Mouse (Mus musculus) 416B (cell line): ENCODE measurements around the gene Nfx1.

Experiments used
- DNase-seq: peaks from one replicate; pipeline ENCODE4 v3.0.0; 2011; ENCODE audit warnings: low read depth

Nfx1 gene

DNA sequence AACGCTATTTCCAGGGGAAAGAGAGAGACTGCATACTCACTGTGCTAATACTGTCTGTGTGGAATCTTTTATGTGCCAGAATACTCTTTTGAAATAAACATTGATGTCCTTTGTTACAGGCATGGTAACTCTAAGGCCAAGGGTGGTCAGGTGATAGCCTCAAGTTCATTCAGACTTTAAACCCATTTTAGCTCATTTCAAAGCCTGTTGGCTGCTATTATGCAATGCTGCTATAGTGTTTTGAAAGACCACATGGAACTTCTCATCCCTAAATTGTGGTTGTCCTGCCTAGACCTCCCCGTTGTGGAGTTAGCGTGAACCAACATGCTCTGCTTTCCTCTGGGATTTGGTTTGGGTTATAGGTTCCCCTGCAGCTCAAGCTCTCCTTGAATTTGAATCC is 5.0 kb downstream of the Nfx1 start:
- DNase-seq: peak; percentile 11

DNA sequence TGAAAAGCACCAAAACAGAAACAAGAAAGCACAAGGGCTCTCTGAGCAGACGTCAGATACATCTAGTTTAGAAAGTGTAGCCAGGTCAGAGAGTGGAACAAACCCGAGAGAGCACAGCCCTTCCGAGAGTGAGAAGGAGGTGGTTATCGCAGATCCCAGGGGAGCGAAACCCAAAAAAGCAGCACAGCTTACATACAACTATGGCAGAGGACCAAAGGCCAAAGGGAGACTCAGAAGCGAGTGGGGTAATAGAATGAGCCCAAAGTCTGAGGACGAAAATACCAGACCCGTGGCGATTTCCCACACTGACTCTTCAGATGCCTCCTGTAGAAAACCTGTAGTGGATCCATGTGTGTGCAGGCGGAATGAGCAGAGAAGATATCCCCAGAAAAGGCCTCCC is 5.9 kb downstream of the Nfx1 start:
- DNase-seq: no peak

DNA sequence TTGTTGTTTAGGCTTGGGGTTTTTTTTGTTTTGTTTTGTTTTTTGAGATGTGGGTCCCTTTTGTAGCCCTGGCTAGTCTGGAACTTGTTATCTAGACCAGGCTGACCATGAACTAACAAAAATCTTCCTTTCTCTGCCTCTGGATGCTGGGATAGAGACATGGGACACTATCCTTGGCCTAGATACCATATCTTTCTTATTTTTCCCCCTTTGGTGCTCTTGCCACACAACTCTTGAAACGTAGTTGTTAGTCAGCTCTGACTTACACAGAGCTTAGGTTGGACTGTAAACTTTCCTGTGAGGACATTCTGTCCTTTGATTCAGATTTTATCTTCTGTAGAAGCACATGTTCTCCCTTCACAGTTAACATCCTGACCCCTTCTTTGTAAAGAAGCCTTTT is 8.7 kb downstream of the Nfx1 start:
- DNase-seq: no peak

DNA sequence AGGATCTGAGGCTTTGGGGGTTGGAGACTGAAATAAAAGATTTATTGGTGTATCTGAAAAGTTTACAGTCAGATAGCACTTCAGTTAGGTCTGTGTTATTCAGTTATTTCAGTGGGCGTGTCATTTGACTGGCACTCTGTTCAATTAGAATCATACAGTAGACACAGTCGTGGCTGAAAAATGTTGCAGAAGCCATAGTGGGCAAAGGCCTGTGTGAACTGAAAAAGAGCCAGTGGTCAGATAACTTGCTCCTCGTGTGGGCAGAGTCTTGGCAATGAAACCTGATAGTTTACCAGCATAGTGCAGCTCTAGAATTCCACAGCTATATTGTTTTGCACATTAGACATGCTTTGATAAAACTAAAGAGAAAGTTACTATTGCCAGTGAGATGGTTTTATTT is 11.8 kb downstream of the Nfx1 start:
- DNase-seq: no peak

DNA sequence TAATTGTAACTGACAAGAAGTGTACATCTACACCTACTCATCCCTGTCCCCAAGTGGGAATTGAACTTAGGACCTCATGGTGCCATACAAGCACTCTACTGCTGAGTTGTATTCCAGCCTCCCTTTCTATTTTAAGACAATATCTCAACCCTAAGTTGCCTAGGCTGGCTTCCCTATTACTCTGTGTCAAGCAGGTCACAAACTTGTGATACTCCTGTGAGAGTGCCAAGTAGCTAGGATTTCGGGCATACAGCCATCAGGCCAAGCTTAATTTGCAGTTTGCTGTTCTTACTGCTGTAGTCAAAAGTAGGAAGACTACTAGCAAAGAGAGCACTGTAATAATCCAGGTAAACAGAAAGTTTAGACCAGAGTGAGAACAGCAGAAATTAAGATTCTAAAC is 13.0 kb downstream of the Nfx1 start:
- DNase-seq: no peak

DNA sequence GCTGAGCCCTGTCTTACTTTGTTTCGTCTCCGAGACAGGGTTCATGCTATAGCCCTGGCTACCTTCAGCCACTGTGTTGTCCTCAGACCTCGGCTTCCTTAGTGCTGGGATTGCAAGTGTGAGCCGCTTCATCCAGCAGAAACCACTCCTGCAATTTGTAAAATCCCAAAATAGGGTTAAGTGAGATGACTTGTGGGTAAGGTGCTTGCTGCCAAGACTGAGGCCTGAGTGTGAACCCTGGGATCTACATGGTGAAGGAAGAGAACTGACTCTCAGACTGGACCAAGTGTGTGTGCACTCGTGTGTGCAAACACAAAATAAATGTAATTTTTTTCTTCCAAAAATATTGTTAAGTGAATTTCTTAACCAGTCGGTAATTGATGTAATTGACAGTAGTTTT is 18.9 kb downstream of the Nfx1 start:
- no peak for DNase-seq

DNA sequence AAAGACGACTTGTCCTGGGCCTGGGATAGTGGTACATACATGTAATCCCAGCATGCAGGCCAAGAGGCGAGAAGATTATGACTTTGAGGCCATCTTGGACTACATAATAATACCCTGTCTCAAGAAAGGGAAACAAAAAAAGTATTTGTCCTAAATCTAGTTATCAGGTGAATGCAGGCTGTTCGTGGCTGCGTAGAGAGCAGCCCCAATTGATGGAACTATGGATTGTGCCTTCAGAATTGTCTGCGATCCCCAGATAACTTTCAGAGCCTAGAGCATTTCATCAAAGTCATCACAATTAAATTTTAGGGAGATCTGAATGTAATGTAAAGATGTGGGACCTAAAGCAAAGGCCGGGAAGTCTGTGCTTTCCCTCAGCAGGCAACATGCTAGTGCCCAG is 25.6 kb downstream of the Nfx1 start:
- DNase-seq: no peak

DNA sequence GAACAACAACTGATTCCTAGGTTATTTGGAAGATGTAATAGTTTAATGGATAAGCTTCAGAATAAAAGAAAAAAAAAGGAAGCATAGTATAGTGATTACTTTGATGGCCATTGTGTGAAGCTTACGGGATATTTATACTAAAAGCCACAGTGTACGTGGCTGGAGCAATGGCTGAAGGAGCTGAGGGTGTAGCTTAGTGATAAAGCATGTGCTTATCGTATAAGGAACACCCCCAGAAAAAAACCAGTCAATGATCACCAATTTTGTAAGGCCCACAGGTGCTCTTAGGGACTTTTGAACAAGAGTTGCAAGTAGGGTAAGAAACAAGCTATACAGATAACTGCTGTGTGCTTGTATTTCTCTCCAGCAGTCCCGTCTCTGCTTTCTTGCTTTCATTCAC is 27.2 kb downstream of the Nfx1 start:
- no peak for DNase-seq

DNA sequence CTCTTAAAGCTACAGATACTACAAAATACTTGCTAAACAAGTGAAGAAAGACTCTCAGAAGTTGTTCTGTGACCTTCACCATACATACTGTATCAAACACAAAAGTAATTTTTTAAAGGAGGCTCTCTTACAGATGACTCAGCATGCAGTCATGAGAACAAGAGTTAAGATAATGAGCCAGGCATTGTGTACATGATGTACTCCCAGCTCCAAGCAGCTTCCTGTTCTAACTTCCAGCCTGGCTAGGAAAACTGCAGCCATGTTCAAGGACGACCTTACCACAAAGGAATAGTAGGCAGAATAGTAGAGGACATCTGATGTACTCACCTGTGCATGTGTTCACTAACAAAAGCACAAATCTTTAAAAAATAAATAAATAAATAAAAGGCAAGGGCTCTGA is 29.6 kb downstream of the Nfx1 start:
- DNase-seq: no peak

DNA sequence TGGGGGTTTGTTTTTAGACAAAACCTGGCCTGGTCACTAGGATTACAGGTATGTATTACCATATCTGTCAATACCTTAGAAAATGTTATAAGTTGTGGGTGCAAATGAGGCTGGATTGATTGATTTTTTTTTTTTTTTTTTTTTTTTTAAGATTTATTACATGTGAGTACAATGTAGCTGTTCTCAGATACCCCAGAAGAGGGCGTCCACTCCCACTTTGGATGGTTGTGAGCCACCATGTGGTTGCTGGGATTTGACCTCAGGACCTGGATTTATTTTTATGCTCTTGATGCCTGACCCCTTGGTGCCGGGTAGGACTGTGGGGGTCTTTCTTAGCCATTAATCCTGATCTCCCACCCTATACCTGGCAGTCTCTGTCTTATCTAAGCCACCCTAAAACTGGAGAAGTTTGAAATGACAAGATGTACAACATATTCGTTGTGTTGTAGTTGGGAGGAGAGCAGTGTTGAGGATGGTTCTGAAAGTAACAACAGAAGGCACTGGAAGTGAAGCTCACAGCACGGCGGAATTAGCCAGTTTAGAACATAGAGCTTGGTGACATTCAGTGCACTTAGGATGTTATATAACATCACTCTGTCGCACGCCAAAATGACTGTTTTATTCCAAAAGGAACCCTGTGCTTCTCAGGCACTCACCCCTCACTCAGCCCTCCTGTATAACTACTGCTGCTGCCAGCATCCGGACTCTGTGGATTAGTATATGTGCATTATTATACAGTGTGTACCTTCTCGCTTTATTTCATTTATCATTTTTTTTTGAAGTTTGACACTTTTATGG is 30.3 kb downstream of the Nfx1 start:
- peak; percentile 36 for DNase-seq

DNA sequence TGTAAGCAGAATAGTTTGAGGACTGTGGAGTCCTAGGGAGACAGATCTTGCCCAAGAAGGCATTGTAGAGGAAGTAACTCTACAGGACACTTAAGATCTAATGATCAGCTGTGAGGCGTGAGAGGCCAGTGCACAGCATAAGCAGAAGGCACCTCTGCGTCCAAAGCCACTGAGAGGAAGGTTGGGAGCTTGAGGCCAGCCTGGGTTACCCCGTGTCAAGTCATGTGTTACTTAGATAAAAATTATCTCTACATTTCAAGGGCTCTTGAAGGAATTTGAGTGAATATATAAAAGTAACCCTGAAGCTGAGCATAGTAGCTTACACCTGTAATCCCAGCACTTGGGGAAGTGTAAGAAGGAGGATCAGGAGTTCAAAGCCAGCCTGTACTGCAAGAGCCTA is 42.6 kb downstream of the Nfx1 start:
- DNase-seq: no peak

DNA sequence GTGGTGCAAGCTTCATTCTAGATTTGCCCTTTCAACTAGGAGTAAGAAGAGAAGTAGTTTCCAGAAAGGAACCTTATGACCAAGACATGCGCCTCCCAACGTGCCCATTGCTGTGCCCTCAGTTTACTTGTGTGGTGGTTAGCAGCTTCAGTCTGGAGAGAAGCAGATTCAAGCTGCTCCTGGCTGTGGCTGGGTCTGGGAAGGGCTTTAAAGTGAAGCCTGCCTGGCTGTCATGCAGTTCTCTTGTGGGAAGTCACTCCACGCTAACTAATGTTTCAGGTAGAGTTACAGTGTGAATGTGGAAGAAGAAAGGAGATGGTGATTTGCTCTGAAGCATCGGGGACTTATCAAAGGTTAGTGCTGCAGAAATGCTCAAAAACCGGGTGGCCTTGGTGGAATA is 45.1 kb downstream of the Nfx1 start:
- DNase-seq: no peak

DNA sequence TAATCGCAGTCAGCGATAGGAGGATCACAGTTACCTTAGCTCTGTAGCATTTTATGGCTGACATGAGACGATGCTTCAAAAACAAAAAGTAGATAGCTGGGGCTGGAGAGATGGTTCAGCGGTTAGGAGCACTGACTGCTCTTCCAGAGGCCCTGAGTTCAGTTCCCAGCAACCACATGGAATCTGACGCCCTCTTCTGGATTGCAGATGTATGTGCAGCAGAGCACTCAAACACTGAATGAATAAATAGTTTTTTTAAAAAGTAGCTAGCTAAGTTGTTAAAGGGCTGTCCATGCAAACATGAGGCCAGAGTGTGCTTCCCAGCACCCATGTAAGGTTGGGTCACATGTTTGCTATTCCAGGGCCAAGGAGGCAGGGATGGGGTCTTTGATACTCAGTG is 50.4 kb downstream of the Nfx1 start:
- peak; percentile 14 for DNase-seq

DNA sequence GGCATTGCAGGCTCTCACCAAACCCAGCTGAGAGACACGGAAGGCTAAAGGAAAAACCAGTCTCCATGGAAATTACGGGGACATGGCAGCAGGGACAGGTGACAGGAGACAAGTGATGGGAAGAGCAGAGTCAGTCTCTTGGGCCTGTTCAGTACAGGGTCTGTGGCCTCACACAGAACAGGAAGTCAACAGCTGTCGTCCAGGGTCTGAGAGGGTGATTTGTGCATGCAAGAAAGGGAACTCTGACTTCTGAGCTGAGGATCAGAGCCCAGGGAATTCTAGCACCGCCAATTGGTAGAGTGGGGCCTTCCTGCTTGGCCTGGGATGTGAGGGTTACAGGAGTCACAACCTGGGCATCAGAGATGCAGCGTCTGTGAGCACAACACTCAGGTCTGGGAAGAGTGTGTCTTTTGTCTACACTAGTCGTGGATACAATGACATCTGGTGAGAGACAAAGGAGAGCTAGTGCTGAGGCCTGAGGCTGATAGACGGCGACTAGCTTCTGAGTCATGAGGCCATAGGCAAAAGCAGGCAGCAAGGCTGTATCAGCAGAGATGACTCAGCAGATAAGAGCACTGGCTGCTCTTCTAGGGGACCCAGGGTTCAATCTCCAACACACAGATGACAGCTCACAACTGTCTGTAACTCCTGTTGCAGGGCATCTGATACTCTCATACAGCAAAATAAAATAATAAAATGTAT is 55.5 kb downstream of the Nfx1 start:
- peak; percentile 78 for DNase-seq

DNA sequence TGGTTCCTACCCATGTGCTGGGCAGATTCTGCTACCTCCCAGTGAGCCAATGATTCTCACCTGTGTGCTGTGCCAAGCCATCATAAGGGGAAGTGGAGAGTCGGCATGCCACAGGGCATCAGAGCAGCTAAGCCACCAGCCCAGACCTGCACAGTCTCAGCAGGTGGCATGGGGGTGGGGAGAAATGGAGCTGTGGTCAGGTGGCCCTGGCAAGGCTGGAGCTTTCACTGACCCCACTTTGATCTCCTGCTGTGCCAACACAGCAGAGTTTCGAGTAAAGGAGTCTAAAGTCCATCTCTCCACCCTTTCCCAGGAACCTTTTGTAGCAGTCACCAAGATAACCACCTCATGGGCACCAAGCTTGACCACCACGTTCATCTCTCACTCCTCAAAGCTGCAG is 57.2 kb downstream of the Nfx1 start:
- DNase-seq: no peak

DNA sequence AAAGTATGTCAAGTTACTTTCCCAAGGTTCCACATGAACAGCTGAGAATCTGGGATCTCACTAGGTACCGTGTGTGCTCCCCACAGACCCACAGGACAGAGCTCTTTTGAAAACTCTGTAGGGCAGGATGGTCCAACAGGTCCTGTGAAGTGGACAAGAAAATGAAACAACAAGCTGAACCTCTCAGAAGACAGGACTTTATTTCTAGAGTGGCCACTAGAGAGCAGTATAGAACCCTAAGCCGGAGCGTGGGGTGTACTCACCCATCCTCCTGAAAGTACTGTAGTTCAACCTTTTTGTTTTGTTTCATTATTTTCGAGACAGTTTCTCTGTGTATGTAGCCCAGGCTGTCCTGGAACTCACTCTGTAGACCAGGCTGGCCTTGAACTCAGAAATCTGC is 57.6 kb downstream of the Nfx1 start:
- peak; percentile 71 for DNase-seq

DNA sequence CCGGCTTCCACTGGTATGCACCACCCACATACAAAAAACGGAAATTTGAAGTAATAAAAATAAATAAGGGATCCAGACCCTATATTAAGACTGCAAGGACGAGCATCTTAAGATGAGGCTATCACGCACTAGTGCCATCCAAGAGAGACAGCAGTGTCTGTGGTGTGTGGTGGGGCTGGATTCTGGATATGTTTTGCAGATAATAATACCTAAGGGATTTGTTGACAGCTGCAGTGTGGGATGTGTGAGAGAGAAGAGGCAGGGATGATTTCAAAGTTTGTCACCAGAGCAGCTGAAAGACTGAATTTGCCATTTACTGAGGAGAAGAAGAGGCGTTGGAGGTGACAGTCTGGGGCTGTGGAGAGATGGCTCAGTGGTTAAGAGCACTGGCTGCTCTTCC is 58.7 kb downstream of the Nfx1 start:
- no peak for DNase-seq

DNA sequence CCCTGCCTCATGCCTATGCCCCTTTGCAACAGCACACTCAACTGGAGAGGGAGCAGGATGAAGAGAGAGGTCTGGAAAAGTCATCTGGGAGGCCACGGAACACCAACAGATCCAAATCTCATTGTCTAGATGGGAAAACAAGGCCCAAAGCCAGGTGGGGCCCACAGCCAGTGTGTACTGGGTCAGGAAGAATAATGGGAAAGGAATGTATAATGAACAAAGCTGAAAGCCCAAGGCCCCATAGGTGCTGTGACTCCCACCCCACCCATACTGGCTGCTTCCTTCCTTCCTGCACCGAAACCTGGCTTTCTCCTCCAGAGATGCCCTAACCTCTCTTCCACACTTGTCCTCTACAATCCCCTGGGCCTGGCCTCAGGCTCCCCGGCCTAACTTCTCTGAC is 60.5 kb downstream of the Nfx1 start:
- DNase-seq: no peak

DNA sequence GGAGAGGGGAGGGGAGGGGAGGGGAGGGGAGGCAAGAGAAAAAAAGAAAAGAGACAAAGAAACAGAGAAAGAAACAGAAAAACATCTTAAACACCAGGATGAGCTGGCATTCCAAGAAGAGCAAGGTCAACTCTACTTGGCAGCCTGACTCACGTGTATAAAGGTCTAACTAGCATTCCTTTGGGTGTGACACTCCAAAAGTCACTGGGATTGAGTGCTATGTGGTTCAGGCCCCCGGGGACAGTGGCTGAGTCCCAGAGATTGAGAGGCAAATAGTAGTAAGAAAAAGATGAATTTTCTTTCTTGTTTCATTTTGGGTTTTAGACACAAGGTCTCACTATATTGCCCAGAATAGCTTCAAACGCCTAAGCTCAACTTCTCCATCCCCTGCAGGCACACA is 67.2 kb downstream of the Nfx1 start:
- DNase-seq: no peak

DNA sequence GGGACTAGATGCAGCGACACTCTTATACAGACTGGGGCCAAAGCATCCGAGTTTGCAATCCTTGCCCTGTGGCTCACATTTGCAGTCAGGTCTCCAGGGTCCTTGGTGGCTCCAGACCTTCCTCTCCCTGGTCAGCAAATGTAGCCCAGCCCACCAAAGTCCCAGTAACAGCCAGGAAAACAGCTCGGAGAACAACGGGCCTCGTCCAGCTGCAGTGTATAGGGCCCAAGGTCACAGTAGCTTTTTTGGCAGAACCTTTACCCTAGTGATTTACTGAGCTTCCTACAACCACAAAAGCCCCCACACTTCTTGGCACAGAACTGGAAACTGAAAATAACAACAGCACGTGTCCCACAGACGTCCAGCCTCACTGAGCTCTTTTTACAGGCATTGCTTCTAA is 70.3 kb downstream of the Nfx1 start:
- no peak for DNase-seq

DNA sequence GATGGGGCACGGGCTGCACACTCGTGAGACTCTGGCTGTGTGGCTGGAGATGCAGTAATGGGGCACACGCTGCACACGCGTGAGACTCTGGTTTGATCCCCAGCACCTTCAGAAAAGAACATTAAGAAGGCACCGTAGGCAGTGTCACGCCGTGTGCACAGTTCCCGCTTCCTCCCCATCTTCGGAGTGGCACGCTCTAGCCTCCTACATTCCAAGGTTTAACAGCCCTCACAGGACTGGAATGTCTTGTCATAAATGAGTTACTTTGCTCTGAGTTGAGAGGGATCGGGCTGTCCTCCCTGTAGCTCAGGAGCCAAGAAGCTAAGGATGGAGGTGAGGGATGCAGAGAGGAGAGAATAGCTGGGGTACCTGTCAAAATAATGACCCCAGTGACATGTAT is 72.2 kb downstream of the Nfx1 start:
- DNase-seq: no peak

DNA sequence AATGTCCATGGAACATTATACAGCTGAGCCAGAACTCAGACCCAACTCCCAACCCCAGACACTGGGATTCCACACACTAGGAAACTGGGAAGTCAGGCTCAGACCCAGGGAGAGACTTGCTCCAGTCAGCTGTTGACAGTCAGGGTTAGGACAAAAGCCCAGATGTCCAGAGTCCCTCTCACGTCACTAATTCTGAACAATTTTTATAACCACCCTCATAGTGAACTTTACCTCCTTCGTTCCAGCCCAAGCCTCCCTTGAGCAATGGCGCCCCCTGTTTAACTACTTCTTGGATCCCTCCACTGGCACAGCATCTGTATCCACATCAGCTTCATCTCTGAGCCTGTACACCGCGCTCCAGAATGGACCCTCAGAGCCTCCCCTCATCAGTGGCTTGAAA is 73.3 kb downstream of the Nfx1 start:
- DNase-seq: no peak

DNA sequence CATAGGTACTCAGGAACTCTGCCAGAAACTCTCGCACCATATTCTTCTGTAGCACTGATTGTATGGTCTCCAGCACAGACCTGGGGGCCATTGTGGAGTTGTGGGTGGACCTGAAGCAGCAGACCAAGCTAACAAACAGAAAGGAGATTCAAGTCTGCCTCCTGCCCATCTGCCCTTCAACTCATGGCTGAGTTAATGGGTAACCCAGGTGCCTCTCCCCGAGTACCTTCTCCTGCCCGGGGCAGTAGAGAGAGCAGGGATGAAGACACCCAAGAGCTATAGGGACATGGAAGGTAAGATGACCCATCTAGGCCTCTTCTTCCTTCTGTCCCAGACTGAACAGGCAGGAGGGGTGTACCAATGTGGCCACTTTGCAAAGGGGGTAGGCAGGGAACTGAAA is 74.6 kb downstream of the Nfx1 start:
- no peak for DNase-seq

DNA sequence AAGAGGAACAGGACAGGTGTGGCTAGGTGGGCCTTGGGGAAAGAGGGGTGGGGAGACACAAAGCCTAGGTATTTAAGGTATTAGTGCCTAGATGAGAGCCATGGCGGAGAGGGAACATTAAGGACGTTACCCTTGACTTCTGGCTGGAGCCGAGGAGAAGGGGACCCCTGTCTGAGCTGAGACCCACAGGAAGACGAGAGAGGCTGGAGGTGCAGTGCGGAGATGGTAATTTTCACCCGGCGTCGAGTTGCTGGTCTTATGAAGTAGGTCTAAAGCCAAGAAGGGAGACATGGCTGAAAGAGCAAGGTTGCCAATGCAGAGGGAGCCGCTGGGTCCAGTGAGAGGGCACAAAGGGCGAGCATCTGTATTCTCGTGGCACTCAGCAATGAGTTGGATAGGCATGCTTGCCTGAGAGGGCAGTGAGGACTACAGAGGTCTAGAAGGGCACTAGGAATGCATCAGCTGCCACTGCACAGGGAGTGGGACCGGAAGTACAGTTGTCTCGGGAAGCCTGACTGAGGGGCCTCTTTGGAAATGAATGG is 75.6 kb downstream of the Nfx1 start:
- DNase-seq: no peak
